Mouse (Mus musculus): ENCODE measurements around the gene Zfp462. TPM values are rescaled to one million over a fixed set of nuclear protein-coding genes. Genes with fewer than 3 reads are reported as not detected.

Gene Zfp462
- polyA plus RNA-seq, 1 experiment from 2014 or later = 0.57 TPM

GRCm38 (mm10) chr4:55103575-55103974 lies 158.7 kb downstream of the Zfp462 start:
- DNase-seq (ENCODE audit: low spot score) = no peak

DNA sequence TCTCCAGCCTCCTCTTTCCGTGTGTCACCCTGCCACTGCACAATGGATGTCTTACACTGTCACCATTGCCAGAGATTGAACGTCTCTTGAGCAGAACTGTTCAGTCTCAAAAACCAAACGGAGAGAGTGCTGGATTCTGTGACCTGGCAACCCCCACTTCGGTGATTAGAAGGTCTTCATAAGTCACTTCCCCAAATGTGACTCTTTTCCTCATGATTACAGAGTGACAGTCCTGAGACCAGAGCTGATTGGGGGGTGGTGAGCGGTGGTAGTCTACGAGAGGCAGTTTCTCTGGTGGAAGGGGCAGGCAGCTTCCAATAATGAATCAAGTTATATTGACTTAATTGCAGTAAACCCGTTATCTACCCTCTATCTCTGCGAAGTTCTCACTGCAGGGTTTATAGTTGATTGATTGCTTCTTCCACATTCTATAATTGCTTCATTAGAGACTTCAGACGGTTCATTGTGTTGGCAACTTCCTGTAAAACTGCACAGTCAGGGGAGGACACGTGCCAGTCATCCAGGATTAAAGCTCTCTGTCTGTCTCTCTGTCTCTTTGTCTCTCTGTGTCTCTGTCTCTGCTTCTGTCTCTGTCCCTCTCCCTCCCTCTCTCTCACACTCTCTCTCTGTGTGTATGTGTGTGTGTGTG lies 173.1 kb downstream of the Zfp462 start:
- DNase-seq (ENCODE audit: low spot score) = no peak

DNA sequence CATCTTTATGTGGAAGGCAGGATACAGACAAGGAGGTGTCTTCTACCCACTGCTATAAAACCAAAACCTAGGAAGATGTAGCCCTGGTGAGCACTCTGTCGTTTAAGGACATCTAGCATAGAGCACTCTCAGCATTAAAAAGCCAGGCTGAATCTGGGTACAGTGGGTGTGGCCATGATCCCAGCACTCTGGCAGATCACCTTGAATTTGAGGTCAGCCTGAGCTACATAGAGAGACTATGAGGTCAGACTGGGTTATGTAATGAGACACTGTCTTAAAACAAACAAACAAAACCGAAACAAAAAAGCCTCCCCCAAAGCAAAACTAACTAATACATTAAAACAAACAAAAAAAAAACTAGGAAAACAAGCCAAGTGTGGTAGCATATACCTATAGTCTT lies 176.3 kb downstream of the Zfp462 start:
- DNase-seq (ENCODE audit: low spot score) = no peak

DNA sequence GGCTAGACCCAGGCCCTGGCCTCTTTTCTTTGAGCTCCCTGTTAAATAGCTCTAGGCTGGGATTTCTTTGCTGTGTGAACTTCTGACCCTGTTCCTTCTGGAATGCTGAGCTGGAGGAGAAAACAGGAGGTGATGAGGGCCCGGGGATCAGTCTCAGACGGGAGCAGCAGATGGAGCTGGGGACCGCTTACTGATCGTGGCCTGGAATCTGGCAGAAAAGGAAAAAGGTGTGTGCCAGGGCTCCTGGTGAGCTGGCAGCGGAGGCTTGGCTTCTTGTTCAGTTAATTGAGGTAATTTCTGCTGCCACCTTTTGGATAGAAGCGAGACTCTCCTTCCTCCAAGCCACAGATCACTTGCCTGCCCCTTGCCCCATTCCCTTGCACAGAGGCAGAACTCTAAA lies 177.1 kb downstream of the Zfp462 start:
- DNase-seq (ENCODE audit: low spot score) = no peak

GRCm38 (mm10) chr4:55124126-55124525 lies 179.3 kb downstream of the Zfp462 start:
- DNase-seq (ENCODE audit: low spot score) = no peak

GRCm38 (mm10) chr4:55125048-55125737 lies 180.3 kb downstream of the Zfp462 start:
- no peak for DNase-seq (ENCODE audit: low spot score)

GRCm38 (mm10) chr4:55125738-55126054 lies 180.8 kb downstream of the Zfp462 start:
- no peak for DNase-seq (ENCODE audit: low spot score)

GRCm38 (mm10) chr4:55127228-55127901 lies 182.5 kb downstream of the Zfp462 start:
- DNase-seq (ENCODE audit: low spot score) = no peak

GRCm38 (mm10) chr4:55128088-55128835 lies 183.4 kb downstream of the Zfp462 start:
- no peak for DNase-seq (ENCODE audit: low spot score)

Data from thymus, postnatal 0 days (tissue).